Mouse (Mus musculus) small intestine, adult 2 months (tissue): ENCODE results near the gene Usp46.

Experiments
- CTCF ChIP-seq: fragments of 200-500 bp; IDR thresholded peaks from 2 replicates; pipeline ENCODE4 v1.5.1; 2012; ENCODE audit warnings: low read depth, mild to moderate bottlenecking, control low read depth, inconsistent platforms, low read length, moderate library complexity, mixed read lengths; ENCODE audit not compliant: insufficient replicate concordance, insufficient read length; ENCODE audit errors: extremely low read depth
- POLR2A ChIP-seq: fragments of 200-500 bp; IDR thresholded peaks from 2 replicates; pipeline ENCODE4 v1.6.1; 2012; ENCODE audit warnings: low read depth, mild to moderate bottlenecking, control low read depth, inconsistent platforms, low read length, moderate library complexity

DNA sequence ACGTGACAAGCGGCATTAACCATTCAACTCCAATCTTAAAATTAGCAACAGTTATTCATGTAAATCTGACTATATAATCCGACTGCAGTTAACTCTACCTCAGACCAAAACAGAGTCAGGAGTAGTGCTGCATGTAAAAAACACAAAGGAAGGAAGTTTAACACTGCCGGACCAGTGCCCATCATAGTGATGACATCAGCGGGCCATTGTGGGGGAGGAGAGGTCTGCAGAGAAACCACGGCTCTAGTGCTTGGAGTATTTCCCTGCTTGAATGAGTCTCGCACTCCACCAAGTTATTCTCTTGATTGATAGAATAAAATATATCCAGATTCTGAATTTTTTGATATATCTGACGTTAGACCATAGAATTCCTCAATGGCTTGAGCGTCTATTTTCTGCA is 66.5 kb downstream of the Usp46 start:
- TF ChIP-seq CTCF (no peak), POLR2A (no peak)
